Mouse (Mus musculus) R1 (cell line): ENCODE measurements at regions not wholly inside any gene's neighbourhood (a gene's known extent, or its start where the extent isn't known, plus 50 kb on each side); places are given as distances from the start of the nearest gene placed in this dataset.

Experiments
- DNase-seq: peaks from one replicate; pipeline ENCODE4 v3.0.0-alpha.2; 2018; ENCODE audit warnings: low read depth, low spot score

GRCm38 (mm10) chr12:92509494-92509893 is 660.5 kb upstream of the Sel1l start:
- DNase-seq: no peak

GRCm38 (mm10) chr12:92508796-92509489 is 660.0 kb upstream of the Sel1l start:
- no peak for DNase-seq

GRCm38 (mm10) chr12:92483984-92484383 is 635.0 kb upstream of the Sel1l start:
- DNase-seq: no peak

- no peak for DNase-seq
Measured at GRCm38 (mm10) chr12:92474293-92475062, 625.5 kb upstream of the Sel1l start.

- DNase-seq: no peak
Measured at GRCm38 (mm10) chr12:92451110-92451818, 602.3 kb upstream of the Sel1l start.

- DNase-seq: no peak
Measured at GRCm38 (mm10) chr12:92418458-92418857, 569.5 kb upstream of the Sel1l start.

- peak; percentile 23 for DNase-seq
Measured at GRCm38 (mm10) chr12:92405506-92405905, 556.5 kb upstream of the Sel1l start.

- no peak for DNase-seq
Measured at GRCm38 (mm10) chr12:92400987-92401386, 552.0 kb upstream of the Sel1l start.

- no peak for DNase-seq
Measured at GRCm38 (mm10) chr12:92386195-92386594, 537.2 kb upstream of the Sel1l start.

GRCm38 (mm10) chr12:92384266-92384937 is 535.4 kb upstream of the Sel1l start:
- no peak for DNase-seq

GRCm38 (mm10) chr12:92379130-92379529 is 530.2 kb upstream of the Sel1l start:
- DNase-seq: no peak

GRCm38 (mm10) chr12:92365926-92366325 is 517.0 kb upstream of the Sel1l start:
- no peak for DNase-seq

- DNase-seq: no peak
Measured at GRCm38 (mm10) chr12:92353386-92354257, 504.7 kb upstream of the Sel1l start.

GRCm38 (mm10) chr12:92318241-92318640 is 469.3 kb upstream of the Sel1l start:
- DNase-seq: no peak

- no peak for DNase-seq
Measured at GRCm38 (mm10) chr12:92317609-92318008, 468.7 kb upstream of the Sel1l start.

- DNase-seq: no peak
Measured at GRCm38 (mm10) chr12:92316285-92316684, 467.3 kb upstream of the Sel1l start.

- no peak for DNase-seq
Measured at GRCm38 (mm10) chr12:92315820-92316219, 466.9 kb upstream of the Sel1l start.

- DNase-seq: peak; percentile 76
Measured at GRCm38 (mm10) chr12:92302951-92303591, 454.1 kb upstream of the Sel1l start.

- DNase-seq: no peak
Measured at GRCm38 (mm10) chr12:92294887-92295286, 445.9 kb upstream of the Sel1l start.

- no peak for DNase-seq
Measured at GRCm38 (mm10) chr12:92293341-92293720, 444.4 kb upstream of the Sel1l start.
